Mouse (Mus musculus): Measurements from ENCODE around the gene Hsdl1. TPM values are rescaled to one million over a fixed set of nuclear protein-coding genes. Genes with fewer than 3 reads are reported as not detected.

Gene Hsdl1
- total RNA-seq, 2 experiments from 2014 or later: 47.2 to 55.7 TPM

- no peak for DNase-seq (ENCODE audit: low spot score in 2 of 2)
These were observed 5.6 kb upstream of the Hsdl1 start for GRCm38 (mm10) chr8:119580441-119581161.

GRCm38 (mm10) chr8:119579096-119579495 lies 4.1 kb upstream of the Hsdl1 start:
- DNase-seq (ENCODE audit: low spot score in 2 of 2): no peak

- no peak for DNase-seq (ENCODE audit: low spot score in 2 of 2)
These were observed 363 bp upstream of the Hsdl1 start for GRCm38 (mm10) chr8:119575366-119575726.

GRCm38 (mm10) chr8:119572411-119572810 lies 2.6 kb downstream of the Hsdl1 start:
- DNase-seq (ENCODE audit: low spot score in 2 of 2): no peak

GRCm38 (mm10) chr8:119571135-119571534 lies 3.8 kb downstream of the Hsdl1 start:
- no peak for DNase-seq (ENCODE audit: low spot score in 2 of 2)

- DNase-seq (ENCODE audit: low spot score in 2 of 2): no peak
These were observed 5.1 kb downstream of the Hsdl1 start for GRCm38 (mm10) chr8:119569881-119570280.

GRCm38 (mm10) chr8:119568951-119569350 lies 6.0 kb downstream of the Hsdl1 start:
- DNase-seq (ENCODE audit: low spot score in 2 of 2): no peak

- no peak for DNase-seq (ENCODE audit: low spot score in 2 of 2)
These were observed 6.7 kb downstream of the Hsdl1 start for GRCm38 (mm10) chr8:119568251-119568650.

GRCm38 (mm10) chr8:119566367-119566766 lies 8.6 kb downstream of the Hsdl1 start:
- no peak for DNase-seq (ENCODE audit: low spot score in 2 of 2)

- DNase-seq (ENCODE audit: low spot score in 2 of 2): no peak
These were observed 11.1 kb downstream of the Hsdl1 start for GRCm38 (mm10) chr8:119563849-119564251.

- no peak for DNase-seq (ENCODE audit: low spot score in 2 of 2)
These were observed 15.6 kb downstream of the Hsdl1 start for GRCm38 (mm10) chr8:119559402-119559720.

GRCm38 (mm10) chr8:119558603-119559401 lies 16.2 kb downstream of the Hsdl1 start, which contains the start of gene Mbtps1:
TSS of gene Mbtps1 (minus strand) at chr8:119558735.
- peak; percentile 96 to 98 for DNase-seq (ENCODE audit: low spot score in 2 of 2)

- DNase-seq (ENCODE audit: low spot score in 2 of 2): peak in 1 of 2 experiments; percentile 69
These were observed 17.0 kb downstream of the Hsdl1 start for GRCm38 (mm10) chr8:119557821-119558602.

- no peak for DNase-seq (ENCODE audit: low spot score in 2 of 2)
These were observed 17.9 kb downstream of the Hsdl1 start for GRCm38 (mm10) chr8:119557132-119557531.

- DNase-seq (ENCODE audit: low spot score in 2 of 2): no peak
These were observed 19.1 kb downstream of the Hsdl1 start for GRCm38 (mm10) chr8:119555861-119556260.

- DNase-seq (ENCODE audit: low spot score in 2 of 2): no peak
These were observed 22.0 kb downstream of the Hsdl1 start for GRCm38 (mm10) chr8:119552967-119553366.

- DNase-seq (ENCODE audit: low spot score in 2 of 2): no peak
These were observed 26.3 kb downstream of the Hsdl1 start for GRCm38 (mm10) chr8:119548560-119549113.

- DNase-seq (ENCODE audit: low spot score in 2 of 2): no peak
These were observed 27.8 kb downstream of the Hsdl1 start for GRCm38 (mm10) chr8:119547019-119547691.

- DNase-seq (ENCODE audit: low spot score in 2 of 2): no peak
These were observed 29.2 kb downstream of the Hsdl1 start for GRCm38 (mm10) chr8:119545791-119546190.

GRCm38 (mm10) chr8:119545180-119545579 lies 29.8 kb downstream of the Hsdl1 start:
- DNase-seq (ENCODE audit: low spot score in 2 of 2): peak in 1 of 2 experiments; percentile 9

GRCm38 (mm10) chr8:119544606-119545005 lies 30.4 kb downstream of the Hsdl1 start:
- no peak for DNase-seq (ENCODE audit: low spot score in 2 of 2)

All from left cerebral cortex, adult 18-20 months (tissue).